Mouse (Mus musculus) lung, postnatal 0 days (tissue): ENCODE measurements around the gene 1810062G17Rik.

Source experiments
- CTCF ChIP-seq: IDR thresholded peaks from 2 replicates; pipeline ENCODE4 v1.5.1; 2016; ENCODE audit warnings: antibody characterized with exemption, mild to moderate bottlenecking
- EP300 ChIP-seq: IDR thresholded peaks from 2 replicates; pipeline ENCODE4 v1.6.1; 2016; ENCODE audit warnings: antibody characterized with exemption, mild to moderate bottlenecking, control low read depth

DNA sequence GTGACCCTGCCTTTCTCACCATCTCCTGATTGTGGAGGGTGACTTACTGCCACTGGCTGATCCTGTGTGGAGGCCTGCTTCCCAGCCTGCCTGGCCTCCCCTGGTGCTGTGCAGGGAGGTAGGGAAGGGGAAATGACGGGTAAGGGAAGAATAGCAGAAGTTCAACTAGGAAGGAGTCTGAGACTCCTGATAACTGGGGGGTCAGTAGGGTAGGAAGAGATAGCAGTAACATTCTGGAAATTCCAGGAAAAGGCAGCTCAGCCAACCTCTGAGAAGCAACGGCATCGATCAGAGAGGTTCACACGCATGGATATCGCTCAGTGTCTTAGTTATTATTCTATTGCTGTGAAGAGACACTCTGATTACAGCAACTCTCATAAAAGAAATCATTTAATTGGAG is 15.8 kb downstream of the 1810062G17Rik start:
- no peak for TF ChIP-seq CTCF
- TF ChIP-seq EP300 = no peak
